Mouse (Mus musculus) brown adipose tissue, adult 24 weeks (tissue): ENCODE data around the gene Ints11. TPM values are rescaled to one million over a fixed set of nuclear protein-coding genes. Genes with fewer than 3 reads are reported as not detected.

ENCODE experiments used
- H3K27ac ChIP-seq: fragments of 200-500 bp; replicated peaks from 2 replicates; pipeline ENCODE4 v1.5.1; 2012; ENCODE audit warnings: low read depth, mild to moderate bottlenecking, low read length
- H3K4me1 ChIP-seq: fragments of 200-500 bp; 2 replicates; pipeline ENCODE4 v1.6.1; 2012; ENCODE audit warnings: low read length, mixed read lengths; ENCODE audit not compliant: control insufficient read depth, insufficient read depth, insufficient read length
- H3K4me3 ChIP-seq: fragments of 200-500 bp; 2 replicates; pipeline ENCODE4 v1.5.1; 2012; ENCODE audit warnings: low read depth, mild to moderate bottlenecking, low read length, moderate library complexity; ENCODE audit not compliant: insufficient read depth
- polyA plus RNA-seq: library from polyadenylated mRNA; stranded (reverse); fragments of >200 nt; gene quantifications from 2 replicates; pipeline ENCODE4 v1.2.4, GENCODE M21; 2012; ENCODE audit not compliant: missing spikeins, insufficient read depth, insufficient read length

The Ints11 gene
- polyA plus RNA-seq, 1 experiment, result 15.1 TPM

- Histone ChIP-seq H3K4me1 (no peaks in the 10 kb centered on the region), H3K27ac (no peak overlapping the region), H3K4me3 (no peak overlapping the region)
These were observed 39.4 kb downstream of the Ints11 start for GRCm38 (mm10) chr4:155908751-155909150.

GRCm38 (mm10) chr4:155932031-155932430 is 62.7 kb downstream of the Ints11 start:
- Histone ChIP-seq H3K4me3 (no peak overlapping the region), H3K4me1 (no peaks in the 10 kb centered on the region), H3K27ac (no peak overlapping the region)

Other genes with a start within 250 kb of the Ints11 start
- 32.4 and 37.9 TPM in 2 replicates for gene Cdk11b, start 244.7 kb upstream of the Ints11 start, polyA plus RNA-seq
- not detected in 2 replicates for gene Gm10563, start 224.1 kb upstream of the Ints11 start, polyA plus RNA-seq
- 3.3 and 5.5 TPM in 2 replicates for gene Mmp23, start 216.2 kb upstream of the Ints11 start, polyA plus RNA-seq
- gene Mib2, start 200.3 kb upstream of the Ints11 start, polyA plus RNA-seq, result 9.7 and 29.1 TPM in 2 replicates
- gene Fndc10, start 175.2 kb upstream of the Ints11 start, polyA plus RNA-seq, result 2.4 and 3.5 TPM in 2 replicates
- gene Ssu72, start 164.7 kb upstream of the Ints11 start, polyA plus RNA-seq, result 61.2 and 80.5 TPM in 2 replicates
- 0.46 TPM in 1 of 2 replicates, not detected in the other for gene Tmem240, start 134.7 kb upstream of the Ints11 start, polyA plus RNA-seq
- gene Atad3a, start 108.5 kb upstream of the Ints11 start, polyA plus RNA-seq, result 57.0 and 74.0 TPM in 2 replicates
- 2.3 and 3.9 TPM in 2 replicates for gene Vwa1, start 94.8 kb upstream of the Ints11 start, polyA plus RNA-seq
- 0.42 and 0.67 TPM in 2 replicates for gene Tmem88b, start 83.7 kb upstream of the Ints11 start, polyA plus RNA-seq
- not detected in 2 replicates for gene Ankrd65, start 79.1 kb upstream of the Ints11 start, polyA plus RNA-seq
- gene Mrpl20, start 66.7 kb upstream of the Ints11 start, polyA plus RNA-seq, result 367 and 416 TPM in 2 replicates
- 28.2 and 61.6 TPM in 2 replicates for gene Ccnl2, start 57.1 kb upstream of the Ints11 start, polyA plus RNA-seq
- gene Aurkaip1, start 38.3 kb upstream of the Ints11 start, polyA plus RNA-seq, result 259 and 309 TPM in 2 replicates
- 17.3 and 22.3 TPM in 2 replicates for gene Mxra8, start 29.9 kb upstream of the Ints11 start, polyA plus RNA-seq
- gene Dvl1, start 22.1 kb upstream of the Ints11 start, polyA plus RNA-seq, result 19.2 and 20.2 TPM in 2 replicates
- not detected in 2 replicates for gene Tas1r3, start 6.2 kb upstream of the Ints11 start, polyA plus RNA-seq
- gene Cptp, start 106 bp upstream of the Ints11 start, polyA plus RNA-seq, result 6.0 and 11.5 TPM in 2 replicates
- gene Pusl1, start 22.2 kb downstream of the Ints11 start, polyA plus RNA-seq, result 5.7 and 7.8 TPM in 2 replicates
- 2.9 and 5.2 TPM in 2 replicates for gene Acap3, start 22.3 kb downstream of the Ints11 start, polyA plus RNA-seq
- 34.8 and 46.2 TPM in 2 replicates for gene Ube2j2, start 74.3 kb downstream of the Ints11 start, polyA plus RNA-seq
- gene C1qtnf12, start 92.8 kb downstream of the Ints11 start, polyA plus RNA-seq, result 99.7 and 136 TPM in 2 replicates
- gene B3galt6, start 123.1 kb downstream of the Ints11 start, polyA plus RNA-seq, result 1.8 and 3.0 TPM in 2 replicates
- 138 and 141 TPM in 2 replicates for gene Sdf4, start 123.3 kb downstream of the Ints11 start, polyA plus RNA-seq
- not detected in 2 replicates for gene Tnfrsf4, start 144.3 kb downstream of the Ints11 start, polyA plus RNA-seq
- not detected in 2 replicates for gene Tnfrsf18, start 156.6 kb downstream of the Ints11 start, polyA plus RNA-seq
- gene Ttll10, start 189.9 kb downstream of the Ints11 start, polyA plus RNA-seq, result not detected in 2 replicates
- gene 9430015G10Rik, start 240.4 kb downstream of the Ints11 start, polyA plus RNA-seq, result 0.48 and 3.6 TPM in 2 replicates